Mouse (Mus musculus): ENCODE measurements around the gene Jmjd8. TPM values are rescaled to one million over a fixed set of nuclear protein-coding genes. Genes with fewer than 3 reads are reported as not detected.

Jmjd8 gene
- polyA plus RNA-seq, 1 experiment from 2014 or later = 72.8 TPM

DNA sequence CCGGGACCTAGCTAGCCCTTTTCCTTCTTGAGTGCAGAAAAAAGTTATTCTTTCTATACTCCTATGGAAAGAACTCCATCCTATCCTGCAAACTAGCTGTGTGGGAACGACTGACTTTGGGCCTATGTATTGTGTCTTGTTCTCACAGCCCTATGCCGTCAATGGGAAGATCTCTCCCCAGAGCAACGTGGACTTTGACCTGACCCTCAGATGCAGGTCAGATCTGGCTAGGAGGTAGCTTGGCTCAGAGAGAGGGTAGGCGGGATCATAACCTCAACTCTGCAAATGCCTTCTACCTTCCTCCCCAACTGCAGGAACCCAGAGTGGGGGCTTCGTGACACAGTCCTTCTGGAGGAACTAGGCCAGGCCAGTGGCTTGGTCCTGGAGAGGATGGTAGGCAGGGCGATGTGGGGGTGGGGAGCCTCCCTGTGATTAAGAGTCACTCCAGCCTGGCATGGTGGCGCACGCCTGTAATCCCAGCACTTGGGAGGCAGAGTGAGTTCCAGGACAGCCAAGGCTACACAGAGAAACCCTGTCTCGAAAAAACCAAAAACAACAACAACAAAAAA, 47.8 kb downstream of the Jmjd8 start:
- WGBS = 61% methylated on average over 10 of the region's 10 CpGs
- Histone ChIP-seq H3K36me3 (peaks cover 27% of the 10 kb centered on the region), H3K9ac (replicated peaks) (peak overlapping the region; percentile 90), H3K27ac (no peak overlapping the region), H3K4me3 (replicated peaks) (peak overlapping the region; percentile 80), H3K4me1 (replicated peaks) (peaks cover 43% of the 10 kb centered on the region), H3K4me2 (replicated peaks) (peak overlapping the region; percentile 95), H3K9me3 (no peaks in the 10 kb centered on the region), H3K27me3 (no peaks in the 10 kb centered on the region)
- no peak for ATAC-seq

DNA sequence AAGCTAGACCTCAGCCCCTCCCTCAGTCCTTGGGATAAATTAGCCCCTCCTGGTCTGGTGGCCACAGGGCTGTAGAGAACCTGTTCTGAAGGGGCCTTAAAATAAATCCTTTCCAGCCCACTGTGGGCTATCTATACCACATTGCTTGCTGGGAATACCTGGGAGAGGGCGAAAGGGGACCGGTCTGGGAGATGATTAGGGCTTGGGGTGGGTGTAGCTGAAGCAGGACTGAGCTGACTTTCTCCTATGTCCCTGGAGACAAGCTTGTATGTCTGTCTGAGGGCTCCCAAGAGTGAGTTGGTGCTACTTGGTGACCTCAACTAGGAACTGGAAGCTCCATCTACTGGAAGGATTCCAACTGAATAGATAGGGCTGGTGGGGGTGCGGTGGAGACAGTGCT, 48.4 kb downstream of the Jmjd8 start:
- no peak overlapping the region for H3K27ac ChIP-seq

DNA sequence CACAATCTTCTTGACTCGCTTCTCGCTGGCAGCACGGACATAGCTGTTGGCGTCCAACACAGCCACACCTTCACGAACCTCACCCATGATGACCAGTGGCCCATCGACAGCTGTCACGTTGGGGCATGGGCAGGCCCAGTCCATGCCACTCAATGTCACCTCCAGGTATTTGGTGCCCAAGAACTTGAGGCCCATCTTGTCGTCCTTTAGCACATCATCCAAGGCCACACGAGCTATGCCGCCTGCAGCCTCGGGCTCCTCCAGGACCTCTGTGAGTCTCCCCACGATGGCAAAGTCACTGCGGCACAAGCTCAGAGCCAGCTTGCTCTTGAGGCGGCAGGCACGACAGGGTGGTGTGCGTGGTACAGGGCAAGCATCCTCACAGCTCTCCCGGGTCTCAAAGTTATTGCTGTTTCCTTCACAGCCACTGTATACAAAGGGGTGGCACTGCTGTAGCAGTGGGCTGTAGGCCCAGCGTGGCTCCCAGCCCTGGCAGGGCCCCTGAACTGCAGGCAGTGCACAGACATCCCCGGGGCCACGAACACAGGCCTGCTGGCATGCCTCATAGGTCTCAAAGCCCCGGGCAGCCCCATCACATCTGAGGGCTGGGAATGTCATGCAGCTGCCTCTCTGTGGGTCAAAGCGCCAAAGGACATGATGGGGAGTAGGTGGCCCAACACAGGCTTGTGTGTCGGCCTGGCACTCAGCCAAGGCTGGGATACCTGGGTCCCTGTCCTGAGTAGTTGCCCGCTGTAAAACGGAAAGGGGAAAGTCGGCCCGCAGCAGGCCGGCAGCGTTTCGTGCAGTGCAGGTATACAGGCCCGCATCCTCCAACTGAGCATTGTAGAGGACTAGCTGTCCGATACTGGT, 49.3 kb downstream of the Jmjd8 start:
- H3K4me1 ChIP-seq (replicated peaks) = peaks cover 50% of the 10 kb centered on the region
- WGBS = 93% methylated on average over 32 of the region's 32 CpGs
- no peak overlapping the region for H3K9ac ChIP-seq (replicated peaks)
- H3K4me3 ChIP-seq (replicated peaks) = no peak overlapping the region
- H3K36me3 ChIP-seq = peaks cover 37% of the 10 kb centered on the region
- no peak overlapping the region for H3K4me2 ChIP-seq (replicated peaks)
- ATAC-seq = no peak
- no peaks in the 10 kb centered on the region for H3K9me3 ChIP-seq
- H3K27ac ChIP-seq = no peak overlapping the region
- no peaks in the 10 kb centered on the region for H3K27me3 ChIP-seq

More for the DNA sequence above, 48.4 kb downstream of the Jmjd8 start:
- 90% methylated on average over 3 of the region's 3 CpGs for WGBS
- no peaks in the 10 kb centered on the region for H3K27me3 ChIP-seq
- H3K4me2 ChIP-seq (replicated peaks) = peak overlapping the region; percentile 95
- H3K4me1 ChIP-seq (replicated peaks) = peaks cover 49% of the 10 kb centered on the region
- no peak for ATAC-seq
- peaks cover 28% of the 10 kb centered on the region for H3K36me3 ChIP-seq
- H3K9ac ChIP-seq (replicated peaks) = no peak overlapping the region
- H3K4me3 ChIP-seq (replicated peaks) = no peak overlapping the region
- H3K9me3 ChIP-seq = no peaks in the 10 kb centered on the region

DNA sequence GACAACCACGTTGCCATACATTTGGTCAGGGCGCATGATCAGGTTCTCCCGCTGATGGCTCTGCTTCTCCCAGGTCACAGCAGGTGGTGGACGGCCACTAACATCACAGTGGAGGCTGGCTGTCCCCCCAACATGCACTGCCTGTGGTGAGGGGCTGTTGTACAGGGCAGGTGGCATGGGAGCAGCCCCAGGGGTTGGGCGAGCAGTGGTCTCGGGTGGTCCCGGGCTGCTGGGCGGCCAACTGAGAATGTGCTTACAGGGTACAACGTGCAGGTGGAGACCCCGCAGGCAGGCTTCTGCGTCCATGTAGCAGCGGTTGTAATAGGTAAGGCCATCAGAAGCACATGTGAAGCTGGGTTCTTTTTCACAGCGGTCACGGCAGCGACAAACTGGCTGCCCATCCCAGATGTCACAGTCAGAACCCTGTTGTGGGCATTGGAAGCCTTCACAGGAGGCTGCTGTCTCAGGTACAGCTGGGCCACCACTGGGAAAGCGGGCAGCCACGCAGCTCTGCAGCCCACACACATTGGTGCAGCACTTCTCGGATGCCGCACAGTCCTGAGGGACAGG, 50.0 kb downstream of the Jmjd8 start:
- no peak for ATAC-seq

DNA sequence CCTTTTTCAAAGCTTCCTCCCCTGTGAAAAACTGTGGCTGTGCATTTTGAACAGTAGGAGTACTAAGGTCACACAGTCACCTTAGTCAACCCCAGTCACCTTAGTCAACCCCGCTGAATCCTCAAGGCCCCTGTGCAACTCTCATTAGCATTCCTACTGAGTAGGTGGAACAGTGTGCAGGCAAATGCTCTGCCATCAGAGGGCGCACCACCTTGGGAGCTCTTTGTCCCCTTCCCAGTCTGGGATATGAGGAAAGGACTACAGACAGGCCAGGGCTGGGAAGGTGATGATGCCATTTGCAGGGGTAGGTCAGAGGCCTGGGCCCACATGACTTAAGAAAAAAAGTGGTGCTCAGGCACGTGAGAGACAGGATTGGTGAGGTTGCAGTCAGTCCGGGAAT, 50.6 kb downstream of the Jmjd8 start:
- no peak for ATAC-seq
- Histone ChIP-seq H3K9me3 (no peaks in the 10 kb centered on the region), H3K36me3 (peaks cover 50% of the 10 kb centered on the region), H3K4me2 (replicated peaks) (no peak overlapping the region), H3K27me3 (no peaks in the 10 kb centered on the region), H3K4me3 (replicated peaks) (no peak overlapping the region), H3K4me1 (replicated peaks) (peaks cover 44% of the 10 kb centered on the region), H3K27ac (no peak overlapping the region), H3K9ac (replicated peaks) (0 out of 2 replicates have a peak overlapping the region, but pooled peaks have one; percentile 4)
- WGBS = 46% methylated on average over 4 of the region's 4 CpGs

More for the DNA sequence above, 50.0 kb downstream of the Jmjd8 start:
- H3K4me3 ChIP-seq (replicated peaks) = no peak overlapping the region
- no peak overlapping the region for H3K9ac ChIP-seq (replicated peaks)
- no peaks in the 10 kb centered on the region for H3K27me3 ChIP-seq
- H3K27ac ChIP-seq = peak overlapping the region; percentile 15; the same call in 1 of the 2 replicates
- H3K36me3 ChIP-seq = peaks cover 45% of the 10 kb centered on the region
- H3K4me2 ChIP-seq (replicated peaks) = no peak overlapping the region
- H3K9me3 ChIP-seq = no peaks in the 10 kb centered on the region
- peaks cover 50% of the 10 kb centered on the region for H3K4me1 ChIP-seq (replicated peaks)
- WGBS = 84% methylated on average over 19 of the region's 19 CpGs

DNA sequence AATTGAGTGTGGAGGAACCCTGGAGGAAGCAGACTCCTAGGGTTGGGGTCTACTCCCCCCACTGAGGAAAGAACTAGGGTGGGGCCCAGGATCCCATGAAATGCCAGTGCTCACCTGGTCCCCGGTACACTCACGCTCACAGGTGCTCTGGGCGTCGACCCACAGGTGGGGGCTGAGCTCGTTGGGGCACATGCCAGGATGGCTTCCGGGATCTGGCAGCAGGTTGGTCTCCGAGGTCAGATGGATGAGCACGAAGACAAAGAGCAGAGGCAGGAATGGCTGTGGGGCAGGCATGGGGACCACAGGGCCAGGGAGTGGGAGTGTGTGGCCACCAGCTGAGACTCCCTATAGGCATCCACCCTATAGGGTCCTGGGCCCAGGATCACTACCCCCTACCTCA, 51.1 kb downstream of the Jmjd8 start:
- Histone ChIP-seq H3K36me3 (peaks cover 55% of the 10 kb centered on the region), H3K4me1 (replicated peaks) (peaks cover 41% of the 10 kb centered on the region), H3K9me3 (no peaks in the 10 kb centered on the region), H3K4me3 (replicated peaks) (no peak overlapping the region), H3K27ac (no peak overlapping the region), H3K9ac (replicated peaks) (0 out of 2 replicates have a peak overlapping the region, but pooled peaks have one; percentile 4), H3K27me3 (no peaks in the 10 kb centered on the region), H3K4me2 (replicated peaks) (no peak overlapping the region)
- 62% methylated on average over 8 of the region's 8 CpGs for WGBS
- ATAC-seq = no peak

DNA sequence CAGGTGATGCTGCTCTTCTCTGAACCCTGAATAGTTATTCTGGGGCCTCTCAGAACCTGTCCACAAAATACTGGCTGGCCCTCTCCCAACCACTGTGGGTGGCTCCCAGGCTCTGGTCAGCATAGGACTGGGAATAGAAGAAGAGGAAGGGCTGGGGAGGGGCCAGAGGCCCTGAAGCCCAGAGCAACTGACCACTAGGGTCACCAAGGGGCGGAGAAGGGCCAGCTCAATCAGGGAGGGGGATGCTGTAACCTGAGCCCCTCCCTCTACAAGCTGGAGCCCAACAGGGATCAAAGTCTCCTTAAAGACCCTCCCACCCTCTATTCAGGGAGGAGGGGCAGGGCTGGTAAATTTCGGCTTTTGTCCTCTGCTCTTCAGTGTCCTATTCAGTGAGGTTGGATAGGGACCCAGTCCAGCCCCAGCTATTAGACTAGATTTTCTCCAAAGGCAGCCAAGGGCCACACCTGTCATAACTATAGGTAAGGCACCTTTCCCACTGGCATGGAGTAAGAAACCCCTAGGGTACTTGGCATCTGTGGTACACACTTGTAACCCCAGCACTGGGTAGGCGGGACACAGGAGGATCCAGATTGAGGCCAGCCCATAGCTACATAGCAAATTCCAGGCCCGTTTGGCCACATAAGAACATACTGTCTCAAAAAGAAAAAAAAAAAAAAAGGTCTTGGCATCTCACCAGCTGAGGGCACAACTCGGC, 51.7 kb downstream of the Jmjd8 start, which contains the start of gene Wfikkn1:
Wfikkn1 (minus strand) TSS at position 663 of the 715 bp plus-strand sequence.
- Histone ChIP-seq H3K27ac (peak within 1 kb of the TSS; percentile 74), H3K36me3 (peaks cover 60% of the 10 kb centered on the region), H3K9me3 (no peaks in the 10 kb centered on the region), H3K4me3 (replicated peaks) (no peak within 1 kb of the TSS), H3K4me2 (replicated peaks) (no peak within 1 kb of the TSS), H3K27me3 (no peaks in the 10 kb centered on the region), H3K9ac (replicated peaks) (peak within 1 kb of the TSS; percentile 33; the same call in 1 of the 2 replicates), H3K4me1 (replicated peaks) (peaks cover 44% of the 10 kb centered on the region)
- WGBS = 20% methylated on average over 5 of the region's 5 CpGs
- no peak for ATAC-seq

DNA sequence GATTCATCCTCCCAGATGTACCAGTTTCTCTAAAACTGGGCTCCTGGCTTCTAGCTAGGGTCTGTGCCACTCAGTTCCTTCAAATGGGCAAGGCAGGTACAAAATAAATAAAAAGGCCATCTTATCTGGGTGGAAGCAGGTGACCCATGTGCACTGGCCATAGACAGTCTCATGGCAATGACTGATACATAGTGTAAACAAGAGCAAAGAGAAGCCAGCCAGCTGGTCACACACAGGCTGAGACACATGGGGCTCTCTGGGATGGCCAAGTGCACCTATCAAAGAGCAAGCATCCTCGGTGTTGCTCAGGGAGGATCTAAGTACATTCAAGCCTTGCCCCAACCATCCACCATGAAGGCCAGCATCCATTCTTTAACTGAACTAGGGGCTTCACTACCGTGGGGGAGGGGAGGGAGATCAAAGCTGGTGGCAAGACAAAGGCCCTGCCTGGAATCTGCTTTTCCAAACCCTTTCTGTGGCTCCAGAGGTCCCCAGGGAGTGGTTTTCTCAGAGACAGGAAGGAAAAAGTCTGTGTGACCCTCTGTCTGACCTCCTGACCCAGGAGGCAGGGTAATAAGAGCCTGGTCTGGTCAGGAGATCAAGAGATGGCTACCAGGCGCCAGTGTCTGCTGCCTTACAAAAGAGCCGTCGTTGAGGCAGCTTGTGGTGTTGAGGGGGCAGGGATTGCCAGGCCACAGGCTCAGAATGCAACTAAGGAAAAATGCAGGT, 52.4 kb downstream of the Jmjd8 start:
- Histone ChIP-seq H3K4me3 (replicated peaks) (no peak overlapping the region), H3K9ac (replicated peaks) (peak overlapping the region; percentile 32; the same call in 1 of the 2 replicates), H3K4me2 (replicated peaks) (no peak overlapping the region), H3K4me1 (replicated peaks) (peaks cover 44% of the 10 kb centered on the region), H3K27ac (peak overlapping the region; percentile 74), H3K27me3 (no peaks in the 10 kb centered on the region), H3K9me3 (no peaks in the 10 kb centered on the region), H3K36me3 (peaks cover 60% of the 10 kb centered on the region)
- ATAC-seq = no peak
- WGBS = 5% methylated on average over 5 of the region's 5 CpGs

Small RNAs within 50 kb of the gene (microRNA-seq; reads per million reads assigned to microRNA genes)
- not detected for gene Mir3082
- gene Mir6966 = not detected

Other genes with a start within 250 kb of the Jmjd8 start
- gene Lmf1, start 249.8 kb upstream of the Jmjd8 start, polyA plus RNA-seq (2015; fragmentation: Nextera tagmentation; extraction: Ambion mirVana) = 20.6 and 22.9 TPM in 2 replicates
- 0.73 and 0.78 TPM in 2 replicates for gene Gng13, start 111.7 kb upstream of the Jmjd8 start, polyA plus RNA-seq (2015; fragmentation: Nextera tagmentation; extraction: Ambion mirVana)
- gene Chtf18, start 101.4 kb upstream of the Jmjd8 start, polyA plus RNA-seq (2015; fragmentation: Nextera tagmentation; extraction: Ambion mirVana) = 12.8 and 14.1 TPM in 2 replicates
- 23.2 and 24.1 TPM in 2 replicates for gene Rpusd1, start 101.2 kb upstream of the Jmjd8 start, polyA plus RNA-seq (2015; fragmentation: Nextera tagmentation; extraction: Ambion mirVana)
- not detected in 2 replicates for gene Mslnl, start 92.8 kb upstream of the Jmjd8 start, polyA plus RNA-seq (2015; fragmentation: Nextera tagmentation; extraction: Ambion mirVana)
- not detected in 2 replicates for gene Msln, start 74.5 kb upstream of the Jmjd8 start, polyA plus RNA-seq (2015; fragmentation: Nextera tagmentation; extraction: Ambion mirVana)
- gene Narfl, start 55.1 kb upstream of the Jmjd8 start, polyA plus RNA-seq (2015; fragmentation: Nextera tagmentation; extraction: Ambion mirVana) = 28.0 and 29.6 TPM in 2 replicates
- gene Haghl, start 43.2 kb upstream of the Jmjd8 start, polyA plus RNA-seq (2015; fragmentation: Nextera tagmentation; extraction: Ambion mirVana) = 137 and 157 TPM in 2 replicates
- gene Ccdc78, start 42.3 kb upstream of the Jmjd8 start, polyA plus RNA-seq (2015; fragmentation: Nextera tagmentation; extraction: Ambion mirVana) = 0.31 and 0.42 TPM in 2 replicates
- 89.8 and 93.0 TPM in 2 replicates for gene Fam173a, start 36.0 kb upstream of the Jmjd8 start, polyA plus RNA-seq (2015; fragmentation: Nextera tagmentation; extraction: Ambion mirVana)
- gene AC134908.4, start 33.2 kb upstream of the Jmjd8 start, polyA plus RNA-seq (2015; fragmentation: Nextera tagmentation; extraction: Ambion mirVana) = not detected in 2 replicates
- gene Metrn, start 31.7 kb upstream of the Jmjd8 start, polyA plus RNA-seq (2015; fragmentation: Nextera tagmentation; extraction: Ambion mirVana) = 32.1 and 36.6 TPM in 2 replicates
- 32.4 and 35.2 TPM in 2 replicates for gene Fbxl16, start 19.8 kb upstream of the Jmjd8 start, polyA plus RNA-seq (2015; fragmentation: Nextera tagmentation; extraction: Ambion mirVana)
- gene Wdr24, start 5.2 kb upstream of the Jmjd8 start, polyA plus RNA-seq (2015; fragmentation: Nextera tagmentation; extraction: Ambion mirVana) = 31.1 and 31.2 TPM in 2 replicates
- 314 and 316 TPM in 2 replicates for gene Stub1, start 4.5 kb downstream of the Jmjd8 start, polyA plus RNA-seq (2015; fragmentation: Nextera tagmentation; extraction: Ambion mirVana)
- 17.3 and 18.1 TPM in 2 replicates for gene Rhbdl1, start 8.4 kb downstream of the Jmjd8 start, polyA plus RNA-seq (2015; fragmentation: Nextera tagmentation; extraction: Ambion mirVana)
- 7.5 and 8.0 TPM in 2 replicates for gene Gm20683, start 12.9 kb downstream of the Jmjd8 start, polyA plus RNA-seq (2015; fragmentation: Nextera tagmentation; extraction: Ambion mirVana)
- gene Rhot2, start 16.0 kb downstream of the Jmjd8 start, polyA plus RNA-seq (2015; fragmentation: Nextera tagmentation; extraction: Ambion mirVana) = 15.6 and 16.4 TPM in 2 replicates
- gene Wdr90, start 32.6 kb downstream of the Jmjd8 start, polyA plus RNA-seq (2015; fragmentation: Nextera tagmentation; extraction: Ambion mirVana) = 20.1 and 22.4 TPM in 2 replicates
- gene Mcrip2, start 39.9 kb downstream of the Jmjd8 start, polyA plus RNA-seq (2015; fragmentation: Nextera tagmentation; extraction: Ambion mirVana) = 8.0 and 10.4 TPM in 2 replicates
- 69.7 and 75.4 TPM in 2 replicates for gene Mettl26, start 46.2 kb downstream of the Jmjd8 start, polyA plus RNA-seq (2015; fragmentation: Nextera tagmentation; extraction: Ambion mirVana)
- gene Wfikkn1, start 52.0 kb downstream of the Jmjd8 start, polyA plus RNA-seq (2015; fragmentation: Nextera tagmentation; extraction: Ambion mirVana) = 0.61 and 0.70 TPM in 2 replicates
- 44.3 and 47.1 TPM in 2 replicates for gene Rab40c, start 90.9 kb downstream of the Jmjd8 start, polyA plus RNA-seq (2015; fragmentation: Nextera tagmentation; extraction: Ambion mirVana)
- 56.9 and 58.0 TPM in 2 replicates for gene Pigq, start 116.1 kb downstream of the Jmjd8 start, polyA plus RNA-seq (2015; fragmentation: Nextera tagmentation; extraction: Ambion mirVana)
- gene Nhlrc4, start 116.1 kb downstream of the Jmjd8 start, polyA plus RNA-seq (2015; fragmentation: Nextera tagmentation; extraction: Ambion mirVana) = 0.12 TPM in 1 of 2 replicates, not detected in the other
- gene A930017K11Rik, start 123.7 kb downstream of the Jmjd8 start, polyA plus RNA-seq (2015; fragmentation: Nextera tagmentation; extraction: Ambion mirVana) = 0.48 and 0.62 TPM in 2 replicates
- 19.1 and 21.1 TPM in 2 replicates for gene Capn15, start 156.9 kb downstream of the Jmjd8 start, polyA plus RNA-seq (2015; fragmentation: Nextera tagmentation; extraction: Ambion mirVana)
- gene Rab11fip3, start 240.7 kb downstream of the Jmjd8 start, polyA plus RNA-seq (2015; fragmentation: Nextera tagmentation; extraction: Ambion mirVana) = 27.6 and 35.0 TPM in 2 replicates